Mouse (Mus musculus): ENCODE data around the gene Gba2. TPM values are rescaled to one million over a fixed set of nuclear protein-coding genes. Genes with fewer than 3 reads are reported as not detected.

Gene Gba2
- polyA plus RNA-seq, 1 experiment from 2014 or later: 8.4 TPM

DNA sequence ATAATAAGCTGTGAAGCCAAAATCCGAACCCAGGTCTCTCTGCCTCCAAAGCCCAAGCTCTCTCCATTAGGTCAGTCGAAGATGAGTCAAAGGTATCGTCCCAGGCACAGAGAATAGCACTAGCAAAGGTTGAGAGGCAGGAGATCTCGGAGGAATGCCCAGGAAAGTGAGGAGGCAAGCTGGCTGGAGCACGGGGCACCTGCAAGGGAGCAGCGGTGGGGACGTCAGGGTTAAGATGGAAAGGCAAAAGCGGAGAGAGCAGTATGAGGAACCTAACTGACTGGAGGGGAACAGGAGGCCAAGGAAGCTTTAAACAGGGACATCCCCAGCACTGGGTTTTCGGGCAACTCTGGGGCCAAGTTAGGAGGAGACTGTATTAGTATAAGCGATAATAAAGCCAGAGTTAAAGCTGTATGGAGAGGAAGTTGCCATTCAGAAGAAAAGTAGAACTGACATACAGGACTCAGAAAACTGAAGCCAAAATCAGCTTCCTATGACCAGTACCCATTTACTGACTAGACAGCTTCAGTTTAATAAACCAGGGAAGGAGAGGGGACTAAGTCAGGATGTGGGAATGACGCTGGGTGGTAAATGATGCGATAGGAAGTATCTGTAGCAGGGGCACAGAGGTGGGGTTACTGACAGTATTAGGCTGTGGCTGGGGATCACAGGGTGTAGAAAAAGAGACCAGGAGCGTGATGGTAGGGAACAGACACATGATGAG lies 19.0 kb downstream of the Gba2 start:
- Histone ChIP-seq H3K9ac (replicated peaks) (peak overlapping the region; percentile 89), H3K36me3 (replicated peaks; ENCODE audit: insufficient read depth, low read length) (peaks cover 33% of the 10 kb centered on the region), H3K9me3 (ENCODE audit: low read length) (no peaks in the 10 kb centered on the region), H3K4me3 (ENCODE audit: low read depth, low read length) (peak overlapping the region; percentile 75), H3K27me3 (ENCODE audit: insufficient read depth, low read length) (no peaks in the 10 kb centered on the region), H3K27ac (ENCODE audit: low read depth) (peak overlapping the region; percentile 99), H3K4me1 (ENCODE audit: insufficient read depth) (peaks cover 49% of the 10 kb centered on the region), H3K4me2 (ENCODE audit: low read depth, low read length) (peak overlapping the region; percentile 95)
- ATAC-seq: no peak
- WGBS (ENCODE audit: insufficient replicate concordance): 34% methylated on average over 13 of the region's 13 CpGs
- TF ChIP-seq EP300 (IDR thresholded peaks at IDR 0.05; ENCODE audit: low read depth): no peak
- TF ChIP-seq CTCF (IDR thresholded peaks at IDR 0.05; ENCODE audit: low read depth): no peak
- DNase-seq: no peak

DNA sequence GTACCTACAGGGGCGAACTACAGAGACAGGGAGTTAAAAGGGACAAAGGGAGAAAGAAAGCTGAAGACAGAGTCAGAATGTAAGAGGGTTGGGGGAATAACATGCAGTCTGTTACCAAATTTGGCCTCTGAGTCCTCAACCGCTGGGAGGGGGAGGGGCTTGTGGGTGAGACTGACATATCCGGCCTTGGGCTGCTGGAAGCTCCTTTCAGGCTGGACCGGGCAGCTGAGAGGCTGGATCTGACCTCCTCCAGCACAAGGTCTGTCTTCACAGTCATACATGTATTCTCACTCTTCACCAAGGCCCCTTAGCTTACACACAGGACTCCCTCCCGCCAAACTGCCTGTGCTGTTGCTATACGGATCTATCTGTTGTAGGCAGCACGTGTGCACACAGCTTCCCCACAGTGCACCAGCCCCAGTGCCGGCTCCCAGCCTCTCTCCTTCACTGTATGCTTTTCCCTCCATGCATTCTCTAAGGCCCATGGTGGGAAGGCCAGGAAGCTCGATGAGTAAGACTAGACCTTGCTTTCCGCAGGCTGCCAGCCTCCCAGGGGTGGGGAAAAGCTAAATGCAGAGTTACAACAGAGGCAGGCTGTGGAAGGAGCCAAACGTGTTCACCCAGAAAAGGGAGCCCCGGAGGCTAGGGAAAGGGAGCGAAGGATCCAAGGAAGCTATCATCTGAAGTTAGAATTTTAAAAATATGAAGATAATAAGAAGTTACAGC lies 19.9 kb downstream of the Gba2 start:
- TF ChIP-seq EP300 (IDR thresholded peaks at IDR 0.05; ENCODE audit: low read depth) (no peak), CTCF (IDR thresholded peaks at IDR 0.05; ENCODE audit: low read depth) (no peak)
- peak overlapping the region; percentile 95 for H3K4me2 ChIP-seq (ENCODE audit: low read depth, low read length)
- peak overlapping the region; percentile 75 for H3K27ac ChIP-seq (ENCODE audit: low read depth)
- peaks cover 42% of the 10 kb centered on the region for H3K36me3 ChIP-seq (replicated peaks; ENCODE audit: insufficient read depth, low read length)
- peak; percentile 77 for DNase-seq
- 8% methylated on average over 13 of the region's 13 CpGs for WGBS (ENCODE audit: insufficient replicate concordance)
- ATAC-seq: no peak
- no peaks in the 10 kb centered on the region for H3K27me3 ChIP-seq (ENCODE audit: insufficient read depth, low read length)
- no peaks in the 10 kb centered on the region for H3K9me3 ChIP-seq (ENCODE audit: low read length)
- peaks cover 44% of the 10 kb centered on the region for H3K4me1 ChIP-seq (ENCODE audit: insufficient read depth)
- peak overlapping the region; percentile 75 for H3K4me3 ChIP-seq (ENCODE audit: low read depth, low read length)
- H3K9ac ChIP-seq (replicated peaks): peak overlapping the region; percentile 89

- no peak for ATAC-seq
- no peak for DNase-seq
- Histone ChIP-seq H3K27ac (ENCODE audit: low read depth) (peak overlapping the region; percentile 75), H3K9ac (replicated peaks) (peak overlapping the region; percentile 89), H3K9me3 (ENCODE audit: low read length) (no peaks in the 10 kb centered on the region), H3K4me2 (ENCODE audit: low read depth, low read length) (peak overlapping the region; percentile 95), H3K27me3 (ENCODE audit: insufficient read depth, low read length) (no peaks in the 10 kb centered on the region), H3K4me3 (ENCODE audit: low read depth, low read length) (peak overlapping the region; percentile 75), H3K4me1 (ENCODE audit: insufficient read depth) (peaks cover 37% of the 10 kb centered on the region), H3K36me3 (replicated peaks; ENCODE audit: insufficient read depth, low read length) (peaks cover 49% of the 10 kb centered on the region)
- no peak for TF ChIP-seq EP300 (IDR thresholded peaks at IDR 0.05; ENCODE audit: low read depth)
- TF ChIP-seq CTCF (IDR thresholded peaks at IDR 0.05; ENCODE audit: low read depth): no peak
- WGBS (ENCODE audit: insufficient replicate concordance): 18% methylated on average over 5 of the region's 5 CpGs
Observed at GRCm38 (mm10) chr4:43558028-43558630, 20.5 kb downstream of the Gba2 start.

DNA sequence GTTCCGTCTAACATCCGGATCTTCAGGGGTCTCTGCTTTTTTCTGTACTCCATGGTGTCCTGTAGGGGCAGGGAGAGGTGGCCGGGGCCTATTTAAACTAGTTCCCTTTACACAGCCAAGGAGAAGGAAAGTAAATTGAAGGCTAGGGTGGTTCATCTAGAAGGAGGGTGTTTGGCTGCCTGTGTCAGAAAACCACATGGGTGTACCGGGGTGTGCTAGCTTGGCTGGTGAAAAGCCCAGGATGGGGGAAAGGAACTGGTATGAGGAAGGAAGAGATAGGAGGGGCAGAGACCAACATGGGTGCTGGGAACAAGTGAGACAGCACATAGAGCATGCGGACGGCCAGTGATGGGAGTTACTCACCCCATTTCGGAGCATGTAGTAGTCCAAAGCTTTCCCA lies 22.7 kb downstream of the Gba2 start:
- H3K4me1 ChIP-seq (ENCODE audit: insufficient read depth): peaks cover 34% of the 10 kb centered on the region
- 77% methylated on average over 7 of the region's 7 CpGs for WGBS (ENCODE audit: insufficient replicate concordance)
- H3K36me3 ChIP-seq (replicated peaks; ENCODE audit: insufficient read depth, low read length): peaks cover 71% of the 10 kb centered on the region
- DNase-seq (no peak), ATAC-seq (no peak)
- TF ChIP-seq CTCF (IDR thresholded peaks at IDR 0.05; ENCODE audit: low read depth) (no peak), EP300 (IDR thresholded peaks at IDR 0.05; ENCODE audit: low read depth) (no peak)
- H3K4me3 ChIP-seq (ENCODE audit: low read depth, low read length): no peak overlapping the region
- H3K9me3 ChIP-seq (ENCODE audit: low read length): peaks cover 4% of the 10 kb centered on the region; the same call in 1 of the 2 replicates
- no peak overlapping the region for H3K9ac ChIP-seq (replicated peaks)
- H3K27me3 ChIP-seq (ENCODE audit: insufficient read depth, low read length): no peaks in the 10 kb centered on the region
- H3K27ac ChIP-seq (ENCODE audit: low read depth): no peak overlapping the region
- no peak overlapping the region for H3K4me2 ChIP-seq (ENCODE audit: low read depth, low read length)

GRCm38 (mm10) chr4:43553891-43554290 lies 24.8 kb downstream of the Gba2 start:
- Histone ChIP-seq H3K27me3 (ENCODE audit: insufficient read depth, low read length) (no peaks in the 10 kb centered on the region), H3K9me3 (ENCODE audit: low read length) (peaks cover 4% of the 10 kb centered on the region; the same call in 1 of the 2 replicates), H3K9ac (replicated peaks) (no peak overlapping the region), H3K4me2 (ENCODE audit: low read depth, low read length) (no peak overlapping the region), H3K4me1 (ENCODE audit: insufficient read depth) (peaks cover 14% of the 10 kb centered on the region), H3K4me3 (ENCODE audit: low read depth, low read length) (no peak overlapping the region), H3K27ac (ENCODE audit: low read depth) (no peak overlapping the region), H3K36me3 (replicated peaks; ENCODE audit: insufficient read depth, low read length) (peaks cover 86% of the 10 kb centered on the region)
- DNase-seq (no peak), ATAC-seq (no peak)
- TF ChIP-seq EP300 (IDR thresholded peaks at IDR 0.05; ENCODE audit: low read depth): no peak
- TF ChIP-seq CTCF (IDR thresholded peaks at IDR 0.05; ENCODE audit: low read depth): no peak

DNA sequence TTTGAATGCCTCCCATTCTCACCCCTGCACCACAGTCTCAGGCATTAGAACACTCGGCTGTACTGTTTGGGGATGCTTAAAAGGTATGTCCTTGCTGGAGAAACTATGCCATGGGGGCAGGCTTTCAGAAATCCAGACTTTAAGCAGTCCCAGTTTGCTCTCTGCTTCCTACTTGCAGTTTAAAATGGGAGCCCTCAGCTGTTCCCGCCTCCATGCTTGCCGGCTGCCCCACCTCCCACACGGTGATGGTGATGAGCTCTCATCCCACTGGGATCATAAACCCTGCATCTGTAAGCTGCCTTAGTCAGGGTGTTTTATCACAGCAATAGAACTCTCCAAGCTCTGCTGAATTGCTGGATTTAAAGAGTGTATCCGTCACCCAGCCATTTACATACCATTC lies 26.2 kb downstream of the Gba2 start:
- peaks cover 99% of the 10 kb centered on the region for H3K36me3 ChIP-seq (replicated peaks; ENCODE audit: insufficient read depth, low read length)
- ATAC-seq: no peak

More for the DNA sequence above, 26.2 kb downstream of the Gba2 start:
- H3K27ac ChIP-seq (ENCODE audit: low read depth): no peak overlapping the region
- no peak overlapping the region for H3K4me3 ChIP-seq (ENCODE audit: low read depth, low read length)
- DNase-seq: no peak
- 96% methylated on average over 5 of the region's 5 CpGs for WGBS (ENCODE audit: insufficient replicate concordance)
- no peaks in the 10 kb centered on the region; the same call in 1 of the 2 replicates for H3K4me1 ChIP-seq (ENCODE audit: insufficient read depth)
- H3K9me3 ChIP-seq (ENCODE audit: low read length): peaks cover 4% of the 10 kb centered on the region; the same call in 1 of the 2 replicates
- H3K4me2 ChIP-seq (ENCODE audit: low read depth, low read length): no peak overlapping the region
- no peak for TF ChIP-seq EP300 (IDR thresholded peaks at IDR 0.05; ENCODE audit: low read depth)
- H3K9ac ChIP-seq (replicated peaks): no peak overlapping the region
- H3K27me3 ChIP-seq (ENCODE audit: insufficient read depth, low read length): no peaks in the 10 kb centered on the region
